15 mouse cellular contexts compared by ENCODE assay signal in the genomic region with DNA sequence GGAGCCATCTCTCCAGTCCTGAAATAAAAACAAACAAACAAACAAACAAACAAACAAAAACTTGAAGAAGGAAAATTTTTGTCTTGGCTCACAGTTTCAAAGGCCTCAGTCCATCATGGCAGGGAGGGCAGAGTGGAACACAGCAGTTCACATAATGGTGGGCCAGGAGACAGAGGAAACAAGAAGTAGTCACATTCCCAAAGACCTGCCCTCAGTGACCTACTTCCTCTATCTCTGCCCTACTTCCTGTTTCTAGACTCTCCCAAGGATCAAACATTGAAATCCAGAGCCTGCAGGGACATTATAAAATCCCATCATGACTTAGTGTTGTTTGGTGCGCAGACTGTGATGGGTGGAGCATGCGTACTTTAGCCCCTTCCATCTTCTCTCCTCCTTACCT.
"Had no signal": no experiment of that assay in that cellular context is flagged by ENCODE, and none has a peak within 500 bp of the region (broad histone marks: within the 10 kb centered on the region; RNA-seq: fewer than 3 reads in every experiment).

No protein-coding gene starts in this region.

- H3K4me1 ChIP-seq: neural tube, embryonic 13.5 days; neural tube, embryonic 15.5 days; stomach, embryonic 15.5 days had no signal

- H3K27me3 ChIP-seq: neural tube, embryonic 13.5 days; neural tube, embryonic 15.5 days; stomach, embryonic 15.5 days had no signal

- H3K4me3 ChIP-seq: neural tube, embryonic 13.5 days; neural tube, embryonic 15.5 days; stomach, embryonic 15.5 days had no signal

- H3K36me3 ChIP-seq: neural tube, embryonic 13.5 days; neural tube, embryonic 15.5 days; stomach, embryonic 15.5 days had no signal

- DNase-seq: retina, postnatal 1 day; right cerebral cortex, adult 18-20 months; right cerebral cortex, postnatal 14 days; right cerebral cortex, postnatal 25 days; right cerebral cortex, postnatal 4 days; spleen, adult 18-20 months; thymus, adult 18-20 months; thymus, adult 2 months; thymus, postnatal 14 days; thymus, postnatal 25 days; thymus, postnatal 36 days had no signal

- H3K9me3 ChIP-seq: neural tube, embryonic 15.5 days; stomach, embryonic 15.5 days had no signal

- H3K9ac ChIP-seq: neural tube, embryonic 13.5 days; neural tube, embryonic 15.5 days; stomach, embryonic 15.5 days had no signal

- H3K27ac ChIP-seq: neural tube, embryonic 13.5 days; neural tube, embryonic 15.5 days; stomach, embryonic 15.5 days; stomach, postnatal 0 days had no signal
